Mouse (Mus musculus): Measurements from ENCODE around the gene Gnao1.

GRCm38 (mm10) chr8:93852087-93852645 lies 42.4 kb downstream of the Gnao1 start:
- TF ChIP-seq USF2 (conservative IDR thresholded peaks at IDR 0.05; ENCODE audit: low read depth, low read length): no peak
- no peak for TF ChIP-seq CTCF (conservative IDR thresholded peaks at IDR 0.05 in 1 of 2, IDR thresholded peaks at IDR 0.05 in 1 of 2; ENCODE audit: low read depth in 2 of 2, low read length in 2 of 2)

All from CH12.LX (cell line).